Mouse (Mus musculus) testis, postnatal 14 days (tissue): ENCODE measurements at regions not wholly inside any gene's neighbourhood (a gene's known extent, or its start where the extent isn't known, plus 50 kb on each side); places are given as distances from the start of the nearest gene placed in this dataset.

Experiments used
- DNase-seq: peaks from one replicate; pipeline ENCODE4 v3.0.0; 2021; ENCODE audit warnings: low spot score

DNA sequence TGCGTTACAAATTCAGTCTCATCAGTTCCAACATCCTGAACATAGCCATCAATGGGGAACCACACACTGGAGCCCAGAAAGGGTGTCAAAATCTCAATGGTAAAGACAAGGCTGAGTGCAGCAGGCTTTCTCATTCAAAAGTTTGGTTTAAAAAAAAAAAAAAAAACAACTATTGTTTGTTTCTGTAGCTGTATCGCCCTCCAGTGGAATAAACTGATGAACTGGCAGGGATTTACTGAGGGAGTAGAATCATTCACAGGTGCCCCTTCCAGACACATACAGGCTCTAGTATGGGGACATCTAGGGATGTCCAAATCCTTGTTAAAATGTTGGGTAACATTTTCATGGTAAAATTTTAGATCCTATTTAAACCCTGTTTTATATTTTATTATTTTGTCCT is 361.6 kb upstream of the Lmcd1 start:
- DNase-seq: no peak

DNA sequence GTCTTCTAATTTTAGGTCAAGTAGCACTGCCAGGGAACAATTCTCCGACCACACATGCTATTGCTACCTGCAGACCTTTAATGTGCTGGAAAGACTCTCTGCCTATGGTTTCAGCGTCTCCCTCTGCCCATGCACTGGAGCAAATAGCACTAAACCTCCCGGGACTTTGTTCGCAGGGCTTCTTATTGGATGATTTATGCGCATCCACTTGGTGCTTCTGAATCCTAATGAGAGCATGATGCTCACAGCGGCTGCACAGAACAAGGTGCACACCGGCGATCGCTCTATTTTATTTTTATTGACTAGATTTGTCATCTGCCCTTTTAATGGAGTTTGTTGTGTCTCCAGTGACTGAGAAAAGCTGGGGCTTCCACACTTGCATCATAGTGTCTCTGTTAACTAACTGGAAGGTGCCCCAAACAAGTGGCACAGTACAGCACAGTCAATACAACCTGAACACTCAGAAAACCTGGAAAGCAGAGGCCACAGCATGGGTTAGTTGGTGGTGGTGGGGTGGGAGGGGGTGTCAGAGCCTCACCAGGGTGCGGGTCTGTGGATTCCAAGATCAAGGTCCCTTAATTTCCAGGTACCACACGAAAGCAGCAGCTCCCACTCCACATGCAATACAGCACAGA is 359.7 kb upstream of the Lmcd1 start:
- DNase-seq: no peak

DNA sequence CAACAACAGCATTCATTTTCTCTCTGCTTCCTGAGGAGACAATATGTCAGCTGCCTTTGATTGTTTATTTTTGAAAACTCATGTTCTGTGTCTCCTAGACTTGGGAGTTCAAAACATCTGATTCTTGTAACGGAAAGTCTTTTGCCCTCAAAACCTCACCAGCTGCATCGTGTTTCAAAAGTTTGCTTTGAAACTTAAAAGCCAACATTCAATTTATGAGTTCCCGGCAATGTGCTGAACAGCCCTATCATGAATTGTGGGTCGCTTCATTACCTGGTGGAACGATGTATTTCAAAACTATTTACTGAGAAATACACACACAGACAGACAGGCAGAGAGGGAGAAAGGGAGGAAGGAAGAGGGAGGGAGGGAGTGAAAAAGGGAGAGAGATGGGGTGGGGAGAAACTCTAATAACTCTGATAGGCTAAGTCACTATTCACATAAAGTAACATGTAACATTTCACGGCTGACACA is 356.3 kb upstream of the Lmcd1 start:
- DNase-seq: no peak

DNA sequence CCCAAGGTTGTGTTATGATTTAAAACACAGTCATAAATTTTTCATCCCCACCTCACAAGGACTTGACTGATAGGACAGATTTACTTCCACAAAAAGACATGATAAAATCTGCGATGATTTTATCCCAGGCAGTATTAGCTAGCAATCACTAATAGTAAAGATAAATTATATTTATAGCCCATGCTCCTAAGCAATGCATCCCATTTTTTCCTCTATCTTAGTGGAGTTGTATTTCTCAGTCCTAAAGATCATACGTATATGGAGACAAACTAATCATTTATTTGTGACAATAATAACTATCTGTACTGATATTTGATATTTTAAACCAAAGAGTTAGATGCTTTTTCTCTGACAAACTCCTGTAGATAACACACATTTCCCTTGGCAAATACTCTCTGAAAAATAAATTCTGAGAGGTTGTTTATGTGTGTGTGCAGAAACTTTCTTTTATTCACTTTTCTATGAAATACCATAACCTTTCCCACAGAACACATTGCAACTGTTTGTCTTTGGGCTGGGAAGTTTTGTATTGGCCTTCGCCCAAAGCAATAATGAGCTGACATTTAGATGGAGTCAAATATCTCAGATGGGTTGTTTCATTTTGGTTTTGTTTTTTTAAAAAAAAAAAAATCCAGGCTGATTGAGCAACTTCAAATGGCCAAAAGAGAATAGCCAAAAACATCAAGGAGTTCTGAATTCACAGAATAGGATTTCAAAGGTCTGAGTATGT is 355.5 kb upstream of the Lmcd1 start:
- no peak for DNase-seq

DNA sequence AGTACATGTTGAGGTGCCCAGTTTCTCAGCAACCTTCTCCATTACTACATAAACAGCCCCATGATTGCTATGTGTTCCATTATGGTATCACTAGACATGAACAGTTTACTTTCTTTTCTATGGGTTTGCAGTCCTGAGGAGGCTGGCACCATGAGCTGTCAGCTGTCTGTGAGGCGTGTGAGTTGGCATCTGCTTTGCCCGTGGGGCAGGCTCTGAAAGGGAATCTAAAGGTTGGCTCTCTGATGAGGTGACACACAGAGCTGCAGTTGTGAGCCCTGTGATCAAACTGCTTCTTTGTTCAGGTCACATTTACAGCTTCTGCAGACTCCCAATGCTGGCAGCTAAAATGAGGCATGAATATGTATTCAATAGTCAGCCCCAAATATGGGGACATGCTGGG is 341.0 kb upstream of the Lmcd1 start:
- DNase-seq: no peak

DNA sequence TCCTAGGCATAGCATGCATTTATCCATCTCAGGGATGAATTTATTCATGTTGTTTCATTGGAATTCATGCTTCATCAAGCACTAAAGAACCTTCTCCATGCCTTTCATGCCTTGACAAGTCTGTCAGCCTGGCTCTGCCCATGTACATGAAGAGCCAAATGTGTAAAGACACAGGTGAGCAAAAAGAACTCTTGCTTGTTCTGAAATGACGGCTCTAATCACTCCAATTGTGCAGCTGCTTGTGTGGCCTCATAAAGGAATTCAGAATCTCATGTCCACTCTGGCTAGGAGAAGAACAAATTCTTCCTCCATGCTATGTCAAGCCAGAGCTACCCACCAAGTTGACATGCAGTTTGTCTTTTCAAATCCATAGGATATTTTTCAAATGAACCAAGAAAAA is 319.2 kb upstream of the Lmcd1 start:
- DNase-seq: no peak

DNA sequence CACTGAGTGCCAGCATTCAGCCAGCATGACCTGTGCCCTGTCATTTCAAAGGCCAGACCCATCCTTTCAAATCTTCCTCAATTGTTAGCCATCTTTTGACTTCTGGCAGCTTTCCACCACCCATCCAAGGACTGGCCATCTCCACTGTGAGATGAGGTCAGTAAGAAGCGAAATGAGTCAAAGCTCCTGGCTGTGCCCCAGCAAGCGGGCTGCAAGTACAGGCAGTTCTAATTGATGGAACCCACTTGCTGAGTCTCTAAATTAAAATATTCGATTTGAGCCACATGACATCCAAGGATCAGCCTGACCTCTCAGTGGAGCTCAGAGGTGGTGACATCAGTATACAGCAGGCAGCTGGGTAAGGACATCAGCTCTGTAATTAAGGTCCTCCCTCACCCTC is 307.8 kb upstream of the Lmcd1 start:
- DNase-seq: peak; percentile 9

DNA sequence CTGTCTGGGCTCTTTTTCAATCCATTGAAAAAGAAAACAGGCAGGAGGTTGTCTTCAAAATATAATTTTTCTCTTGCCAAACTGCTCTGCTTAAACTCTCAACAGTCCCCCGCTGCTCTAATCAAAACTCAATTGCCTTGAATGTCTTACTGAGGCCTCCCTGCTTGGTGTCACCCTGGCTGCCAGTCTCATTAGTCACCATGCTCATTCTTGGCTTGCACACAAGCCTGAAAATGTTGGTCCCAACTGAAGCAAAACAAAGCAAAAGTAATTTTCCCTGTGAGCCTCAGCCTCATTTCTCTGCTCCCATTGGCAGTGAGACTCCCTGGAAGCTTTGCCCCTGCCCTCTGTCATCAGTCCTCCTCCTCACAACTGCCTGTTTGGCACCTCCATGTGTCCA is 288.1 kb upstream of the Lmcd1 start:
- no peak for DNase-seq

DNA sequence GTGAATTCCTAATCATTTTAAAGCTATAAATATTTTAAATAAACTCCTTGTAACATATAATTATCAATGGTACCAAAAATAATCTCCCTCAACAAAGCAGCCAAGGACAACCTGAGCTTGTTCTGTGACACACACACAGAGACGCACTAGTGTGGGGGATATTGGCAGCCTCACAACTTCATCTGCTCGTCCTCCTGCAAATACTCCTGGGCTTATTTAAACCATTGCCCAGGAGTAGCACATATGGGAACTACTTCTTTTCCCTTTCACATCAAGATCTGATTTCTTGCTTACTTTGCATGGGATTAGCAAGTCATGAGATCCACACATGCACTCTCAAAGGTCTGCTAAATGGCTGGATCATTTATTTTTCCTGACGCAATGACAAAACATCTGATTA is 277.7 kb upstream of the Lmcd1 start:
- no peak for DNase-seq

DNA sequence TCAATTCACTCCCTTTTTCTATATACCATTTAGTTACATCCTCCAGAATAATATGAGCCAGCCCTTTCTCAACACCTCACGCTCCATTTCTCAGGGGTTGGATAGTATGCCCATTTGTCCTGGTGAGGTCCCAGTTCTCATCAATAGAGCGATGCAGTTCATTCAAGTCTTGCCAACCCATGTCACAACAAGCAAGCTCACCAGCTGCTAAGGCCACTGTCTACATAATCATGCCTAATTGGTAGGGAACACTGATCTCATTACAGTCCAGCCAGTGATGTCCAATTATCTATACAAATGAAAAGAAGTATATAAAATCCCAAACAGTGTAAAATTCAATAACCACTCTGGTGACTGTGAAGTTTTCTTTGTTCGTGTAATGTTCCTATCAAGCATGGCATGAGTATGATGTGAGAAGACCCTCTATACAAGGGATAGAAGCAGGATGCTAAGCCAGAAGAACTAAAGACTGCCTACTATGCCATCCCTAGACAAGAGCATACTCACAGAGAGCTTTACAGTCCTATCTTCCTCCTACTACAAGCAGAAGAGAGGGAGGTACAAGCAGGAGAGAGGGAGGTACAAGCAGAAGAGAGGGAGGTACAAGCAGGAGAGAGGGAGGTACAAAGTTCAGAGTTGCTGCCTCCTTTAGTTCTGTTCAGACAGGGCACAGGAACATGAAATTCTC is 269.6 kb upstream of the Lmcd1 start:
- DNase-seq: no peak

DNA sequence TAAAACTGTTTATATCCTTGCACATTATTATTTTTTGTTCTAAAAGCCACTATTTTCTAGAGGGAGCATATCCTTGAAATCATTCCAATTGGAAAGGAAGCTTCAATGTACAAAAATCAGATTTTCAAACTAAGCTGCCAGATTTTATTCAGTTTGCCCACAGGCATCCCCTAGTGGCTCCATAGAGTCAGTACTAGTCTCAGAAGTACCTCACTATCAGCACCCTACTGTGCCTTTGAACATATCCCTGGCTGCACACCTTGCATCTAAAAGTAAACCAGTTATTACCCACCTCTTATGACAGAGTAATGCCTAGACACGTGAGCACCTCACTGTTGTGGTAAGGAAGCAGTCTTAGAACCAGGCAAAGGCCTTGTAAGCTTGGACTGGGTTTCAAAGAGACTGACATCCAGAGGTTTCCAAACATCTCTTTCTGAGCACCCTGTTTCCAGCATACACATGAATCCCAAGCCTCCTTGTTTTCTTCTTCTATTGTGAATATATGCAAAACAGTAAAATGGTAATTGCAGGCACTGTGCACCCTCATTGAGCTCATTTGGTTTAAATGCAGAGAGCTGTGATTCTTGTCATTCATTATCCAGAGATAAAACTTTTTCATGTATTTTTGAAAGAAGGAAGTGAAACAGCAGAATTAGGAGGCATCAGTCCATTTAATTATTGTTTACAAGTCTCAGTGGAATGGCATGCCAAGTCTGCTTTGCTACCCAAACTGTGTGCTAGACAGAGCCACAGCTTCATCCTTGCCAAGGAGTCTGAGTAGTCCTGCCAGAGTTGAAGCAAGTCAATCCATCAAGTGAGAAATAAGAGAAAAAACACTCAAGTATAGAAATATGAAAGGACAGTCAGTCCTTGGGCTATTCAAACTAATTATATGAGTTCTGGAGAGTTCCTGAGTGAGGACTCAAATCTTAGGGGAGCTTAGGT is 247.0 kb upstream of the Lmcd1 start:
- no peak for DNase-seq

DNA sequence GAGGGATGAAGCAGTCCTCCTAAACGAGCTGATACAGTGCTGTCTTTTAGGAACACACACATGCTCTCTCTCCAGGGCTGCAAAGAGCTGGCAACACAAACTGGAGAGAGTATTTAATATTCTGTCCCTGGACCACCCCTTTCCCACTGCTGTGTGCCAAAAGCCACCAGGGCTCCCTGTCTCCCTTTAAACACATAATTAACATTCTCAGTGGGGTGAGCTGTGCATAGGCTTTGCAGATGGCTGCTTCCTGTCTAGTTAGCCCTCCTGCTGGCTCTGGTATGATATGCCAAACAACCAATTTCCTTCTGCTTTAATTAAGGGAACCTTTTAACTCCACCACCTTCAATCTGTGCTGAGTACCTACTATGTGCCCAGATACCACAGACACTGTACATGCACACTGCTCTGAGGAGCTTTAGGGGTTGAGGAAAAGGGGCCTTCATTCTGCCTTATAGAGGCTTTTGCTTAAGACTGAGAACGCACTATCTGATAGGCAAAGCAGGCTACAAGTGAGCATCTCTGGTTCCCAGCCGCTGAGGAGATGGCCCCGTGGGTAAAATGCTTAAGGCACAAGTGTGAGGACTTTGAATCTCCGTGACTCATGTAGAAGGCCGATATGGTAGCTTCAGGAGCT is 222.9 kb upstream of the Lmcd1 start:
- DNase-seq: no peak

DNA sequence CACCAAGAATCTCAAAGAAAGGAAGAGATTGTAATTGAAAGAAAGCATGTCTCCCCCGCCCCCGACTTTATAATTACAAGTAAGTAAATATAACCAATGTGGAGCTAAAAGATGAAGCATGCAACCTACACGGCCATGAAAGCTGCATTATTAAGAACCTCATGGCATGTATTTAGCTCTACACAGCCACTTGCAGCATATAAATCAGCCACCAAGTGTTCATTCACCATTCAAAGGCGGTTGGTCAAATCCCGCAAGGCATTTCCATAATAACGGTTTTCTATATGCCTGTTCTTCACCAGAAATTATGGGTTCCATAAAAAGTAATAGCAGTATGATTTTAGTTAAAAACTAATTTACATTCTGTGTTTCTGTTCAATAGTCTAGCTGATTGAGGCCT is 221.4 kb upstream of the Lmcd1 start:
- no peak for DNase-seq

DNA sequence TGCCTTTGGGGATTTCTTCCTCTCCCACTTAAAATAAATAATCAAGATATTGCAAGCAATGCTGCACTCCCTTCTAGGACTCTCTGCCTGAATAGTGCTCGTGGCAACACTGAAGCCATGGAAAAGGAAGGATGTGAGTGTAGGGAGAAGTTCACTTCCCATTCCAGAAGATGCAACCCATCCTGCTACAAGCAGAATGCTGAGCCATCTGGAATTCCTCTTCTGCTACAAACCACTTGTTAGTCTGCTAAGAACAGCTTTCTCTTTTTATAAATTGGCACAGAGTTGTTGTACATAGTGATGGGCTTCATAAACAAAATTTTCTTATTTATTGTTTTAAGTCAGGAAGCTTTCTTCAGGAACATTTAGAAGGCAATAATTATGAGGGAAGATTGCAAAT is 215.7 kb upstream of the Lmcd1 start:
- DNase-seq: no peak

DNA sequence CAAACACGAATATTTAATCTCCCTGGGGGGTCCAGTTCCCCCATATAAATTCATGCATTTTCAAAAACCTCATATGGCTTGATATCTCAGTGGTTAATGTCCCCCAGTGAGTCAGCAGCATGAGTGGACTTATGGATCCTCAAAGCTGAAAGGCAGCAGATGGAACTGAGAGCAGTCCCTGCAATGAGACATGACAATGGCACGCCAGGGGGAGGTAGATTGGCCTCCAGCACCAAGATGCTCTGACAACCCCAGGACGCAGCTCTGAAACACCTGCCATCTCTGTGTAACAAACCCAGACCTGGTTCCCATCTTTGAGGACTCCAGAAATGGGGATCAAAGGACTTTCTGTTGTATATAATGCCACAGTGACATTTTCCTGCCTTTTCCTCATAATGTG is 210.6 kb upstream of the Lmcd1 start:
- no peak for DNase-seq

DNA sequence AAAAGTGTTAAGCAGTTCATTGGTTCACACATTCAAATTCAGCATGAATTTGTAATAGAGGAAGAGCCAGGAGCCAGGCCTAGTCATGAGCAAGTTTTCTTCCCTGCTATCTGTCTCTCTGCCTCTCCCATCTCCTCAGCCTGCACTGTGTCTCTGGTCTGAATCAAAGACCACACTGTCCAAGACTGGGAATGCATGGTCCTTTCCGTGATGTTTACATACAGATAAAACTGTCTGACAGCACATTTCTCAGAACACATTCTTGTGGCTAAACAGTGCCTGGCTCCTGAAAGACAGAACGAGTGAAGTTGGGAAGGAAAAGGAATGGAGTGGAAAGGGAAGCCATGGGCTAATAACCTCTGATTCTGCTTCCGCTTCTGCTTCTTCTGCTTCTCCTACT is 183.0 kb upstream of the Lmcd1 start:
- no peak for DNase-seq

DNA sequence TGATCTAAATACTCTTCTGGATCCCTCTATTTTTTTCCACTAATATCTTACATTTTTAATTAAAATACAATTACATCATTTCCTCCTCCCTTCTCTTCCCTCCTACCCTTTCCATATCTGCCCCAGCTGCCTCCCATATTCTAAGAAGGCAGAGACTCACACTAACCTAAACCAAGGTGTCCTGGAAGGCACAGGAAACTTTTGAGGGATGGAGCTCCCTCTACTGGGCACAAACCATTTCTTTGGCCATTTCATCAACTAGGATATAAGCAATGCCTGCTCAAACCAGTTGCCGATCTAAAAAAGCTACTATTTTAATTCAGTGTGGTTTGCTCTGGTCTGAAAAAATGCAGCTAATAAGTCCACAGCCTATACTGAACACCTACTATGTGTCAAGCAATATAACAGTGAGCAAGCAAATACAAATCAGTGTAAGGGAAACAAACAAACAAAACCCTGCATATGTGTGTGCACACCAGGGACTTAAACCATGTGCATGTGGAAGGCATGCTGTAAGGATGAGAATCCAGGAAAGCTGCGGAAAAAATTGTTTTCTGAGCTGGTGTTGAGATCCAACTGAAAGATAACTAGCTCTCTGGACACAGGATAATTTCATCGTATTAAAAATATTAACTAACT is 182.3 kb upstream of the Lmcd1 start:
- DNase-seq: no peak

DNA sequence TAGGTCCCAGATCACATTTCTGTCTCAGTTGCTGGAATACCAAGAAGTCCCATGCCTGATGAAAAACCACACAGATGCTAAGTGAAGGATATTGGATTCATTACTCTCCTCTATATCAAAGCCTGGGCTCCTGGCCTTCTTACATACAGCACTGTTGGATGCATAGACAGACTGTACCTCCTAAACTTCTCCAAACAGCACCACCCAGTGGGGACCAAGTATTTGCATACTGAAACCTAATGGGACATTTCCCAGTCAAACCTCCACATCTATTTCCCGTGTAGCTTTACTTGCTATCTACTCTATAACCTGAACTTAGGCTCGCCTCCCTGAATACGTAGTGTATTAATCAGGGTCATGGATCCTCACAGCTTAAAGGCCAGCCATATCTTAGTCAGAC is 180.3 kb upstream of the Lmcd1 start:
- DNase-seq: no peak

DNA sequence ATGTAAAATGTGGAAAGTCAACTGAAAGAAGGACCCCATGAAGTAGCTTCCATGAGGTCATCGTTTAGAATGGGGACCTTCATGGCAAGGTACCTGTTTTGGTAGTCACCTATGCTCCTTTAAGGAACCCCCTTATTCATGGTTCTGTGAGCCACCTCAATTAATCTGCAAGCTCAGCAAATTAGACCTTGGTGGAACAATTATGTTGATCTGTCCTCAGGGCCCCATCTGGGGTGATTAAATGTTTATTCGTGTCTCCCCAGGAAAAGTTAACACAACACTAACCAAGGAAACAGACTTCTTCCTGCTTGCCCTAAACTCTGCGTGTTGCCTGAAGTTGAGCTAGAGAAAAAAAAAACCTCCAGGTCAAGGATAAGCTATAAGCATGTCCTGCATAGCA is 175.9 kb upstream of the Lmcd1 start:
- no peak for DNase-seq

DNA sequence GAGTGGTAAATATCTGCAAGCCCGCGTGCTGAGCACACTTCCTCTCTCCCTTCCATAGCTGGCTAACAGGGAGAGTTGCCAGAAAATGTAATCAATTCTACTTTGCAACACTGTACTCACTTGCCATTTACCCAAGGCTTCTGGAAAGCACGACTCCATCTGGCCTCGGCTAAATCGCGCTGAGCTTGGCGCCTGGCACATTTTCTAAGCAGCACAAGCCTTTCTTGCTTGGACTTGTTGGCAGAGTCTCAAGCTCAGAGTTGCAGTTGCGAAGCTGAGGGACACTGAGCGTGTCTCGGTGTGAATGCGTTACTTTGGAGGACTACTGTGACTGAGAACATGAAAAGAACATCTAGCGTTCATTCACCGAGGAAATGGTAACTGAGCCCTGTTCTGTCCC is 164.9 kb upstream of the Lmcd1 start:
- DNase-seq: peak; percentile 70

DNA sequence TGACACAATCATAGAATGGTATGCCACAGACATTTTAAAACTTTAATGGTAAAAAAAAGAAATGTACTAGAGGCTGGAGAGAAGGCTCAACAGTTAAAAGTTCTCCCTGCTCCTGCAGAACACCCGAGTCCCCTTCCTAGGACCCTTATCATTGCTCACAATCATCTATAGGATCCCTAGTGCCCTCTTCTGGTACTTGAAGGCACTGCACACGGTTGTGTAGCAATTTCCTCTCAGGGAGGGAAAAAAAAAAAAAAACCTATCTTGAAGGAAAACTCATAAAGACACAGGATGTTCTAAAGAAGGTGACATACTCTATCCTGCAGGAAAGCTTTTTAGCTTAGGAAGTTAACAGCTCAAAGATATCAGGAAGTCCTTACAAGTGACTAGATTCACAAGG is 154.4 kb upstream of the Lmcd1 start:
- no peak for DNase-seq
